Mouse (Mus musculus) erythroblast, embryonic 14.5 days (primary cell): ENCODE measurements around the gene Trabd2b.

Experiments
- GATA1 ChIP-seq: IDR thresholded peaks from 2 replicates; pipeline ENCODE4 v1.6.1; 2012; ENCODE audit warnings: low read length, inconsistent platforms, mixed read lengths
- TAL1 ChIP-seq: IDR thresholded peaks from 3 replicates; pipeline ENCODE4 v1.6.1; 2012; ENCODE audit warnings: low read length, inconsistent platforms, mixed read lengths

DNA sequence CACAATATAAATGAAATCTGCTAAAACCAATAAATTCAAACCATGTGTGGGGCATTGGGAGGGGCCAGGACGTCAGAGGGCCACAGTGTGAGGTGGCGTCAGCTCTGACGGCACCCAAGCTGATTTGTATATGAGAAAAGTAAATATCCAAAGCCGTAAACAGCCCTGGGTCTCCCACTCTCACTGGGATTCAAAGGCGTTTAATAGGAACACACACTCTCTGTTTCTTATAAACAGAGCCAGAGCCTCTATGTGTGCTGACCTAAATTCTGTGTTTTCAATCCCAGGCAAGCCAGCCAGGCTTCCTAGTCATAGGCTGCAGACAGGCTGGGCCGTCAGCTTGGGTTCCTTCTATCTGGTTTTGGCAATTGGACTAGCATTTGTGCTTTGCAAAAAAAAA, 16.6 kb downstream of the Trabd2b start:
- TF ChIP-seq GATA1 (no peak), TAL1 (no peak)
